Mouse (Mus musculus) midbrain, embryonic 13.5 days (tissue): ENCODE results near the gene Ssbp2. TPM values are rescaled to one million over a fixed set of nuclear protein-coding genes. Genes with fewer than 3 reads are reported as not detected.

Experiments used
- ATAC-seq: fragments of 200-750 bp; cut with Nextera tagmentation; 2 replicates; pipeline ENCODE4 v1.8.0; 2017; ENCODE audit warnings: mild to moderate bottlenecking, moderate TSS enrichment, moderate library complexity
- H3K27ac ChIP-seq: fragments of 300-500 bp; sonication (generic); 2 replicates; pipeline ENCODE4 v1.5.1; 2015; ENCODE audit warnings: inconsistent platforms, mild to moderate bottlenecking, moderate library complexity
- H3K27me3 ChIP-seq: fragments of 300-500 bp; sonication (generic); 2 replicates; pipeline ENCODE4 v1.6.1; 2015; ENCODE audit warnings: mild to moderate bottlenecking, inconsistent platforms
- H3K36me3 ChIP-seq: fragments of 300-500 bp; sonication (generic); 2 replicates; pipeline ENCODE4 v1.6.1; 2015; ENCODE audit warnings: mild to moderate bottlenecking, inconsistent platforms
- H3K4me1 ChIP-seq: fragments of 300-500 bp; sonication (generic); replicated peaks from 2 replicates; pipeline ENCODE4 v1.6.1; 2015; ENCODE audit warnings: inconsistent platforms
- H3K4me2 ChIP-seq: fragments of 300-500 bp; sonication (generic); replicated peaks from 2 replicates; pipeline ENCODE4 v1.6.1; 2015; ENCODE audit warnings: moderate library complexity, mild to moderate bottlenecking, inconsistent platforms
- H3K4me3 ChIP-seq: fragments of 300-500 bp; sonication (generic); replicated peaks from 2 replicates; pipeline ENCODE4 v1.5.1; 2015; ENCODE audit warnings: mild to moderate bottlenecking, inconsistent platforms
- H3K9ac ChIP-seq: fragments of 300-500 bp; sonication (generic); replicated peaks from 2 replicates; pipeline ENCODE4 v1.6.1; 2015; ENCODE audit warnings: mild to moderate bottlenecking, inconsistent platforms
- H3K9me3 ChIP-seq: fragments of 300-500 bp; sonication (generic); 2 replicates; pipeline ENCODE4 v1.6.1; 2016; ENCODE audit warnings: mild to moderate bottlenecking, inconsistent platforms
- WGBS: fragments of 180-500 bp; shearing (Covaris S2); methylation state at CpG from one replicate; pipeline ENCODE4 v1.1.7; 2015; 5-methylcytosine and 5-hydroxymethylcytosine counted together
- polyA plus RNA-seq: library from polyadenylated mRNA; unstranded; fragments of >200 nt; fragmentation: Nextera tagmentation; extraction: Ambion mirVana; gene quantifications from 2 replicates; pipeline ENCODE4 v1.2.1, GENCODE M21; 2015

The Ssbp2 gene
- polyA plus RNA-seq, 1 experiment from 2014 or later: 231 TPM

- no peak overlapping the region for H3K4me3 ChIP-seq
- no peak overlapping the region for H3K9ac ChIP-seq
- no peak overlapping the region for H3K27ac ChIP-seq
- no peak for ATAC-seq
- no peaks in the 10 kb centered on the region for H3K36me3 ChIP-seq
- H3K9me3 ChIP-seq: no peaks in the 10 kb centered on the region
- H3K27me3 ChIP-seq: no peaks in the 10 kb centered on the region
- H3K4me1 ChIP-seq: no peaks in the 10 kb centered on the region
- 94% methylated on average over 3 of the region's 3 CpGs for WGBS
- H3K4me2 ChIP-seq: no peak overlapping the region
Observed at GRCm38 (mm10) chr13:91611909-91612308, 151.8 kb downstream of the Ssbp2 start.

DNA sequence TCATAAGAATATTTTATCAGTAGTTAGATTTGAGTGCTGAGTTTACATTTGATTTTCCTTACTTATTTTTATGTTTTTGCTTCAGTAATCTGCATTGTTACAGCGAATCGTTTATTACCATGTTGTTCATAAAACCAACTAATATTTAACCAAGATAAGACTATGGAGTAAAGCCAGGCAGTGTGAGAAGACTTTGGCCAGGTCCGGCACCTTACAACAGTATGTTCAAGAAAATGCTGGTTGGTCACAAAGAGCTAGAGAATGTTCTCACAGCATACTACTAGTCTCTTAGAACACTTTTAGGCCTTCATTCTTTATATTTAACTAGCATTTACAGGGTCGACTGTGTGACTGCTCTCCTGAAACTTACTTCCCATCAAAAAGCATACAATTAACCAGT lies 152.5 kb downstream of the Ssbp2 start:
- 95% methylated on average over 4 of the region's 4 CpGs for WGBS
- no peak overlapping the region for H3K4me2 ChIP-seq
- H3K9me3 ChIP-seq: no peaks in the 10 kb centered on the region
- H3K27me3 ChIP-seq: no peaks in the 10 kb centered on the region
- ATAC-seq: no peak
- no peaks in the 10 kb centered on the region for H3K4me1 ChIP-seq
- H3K27ac ChIP-seq: no peak overlapping the region
- no peaks in the 10 kb centered on the region for H3K36me3 ChIP-seq
- H3K4me3 ChIP-seq: no peak overlapping the region
- H3K9ac ChIP-seq: no peak overlapping the region

DNA sequence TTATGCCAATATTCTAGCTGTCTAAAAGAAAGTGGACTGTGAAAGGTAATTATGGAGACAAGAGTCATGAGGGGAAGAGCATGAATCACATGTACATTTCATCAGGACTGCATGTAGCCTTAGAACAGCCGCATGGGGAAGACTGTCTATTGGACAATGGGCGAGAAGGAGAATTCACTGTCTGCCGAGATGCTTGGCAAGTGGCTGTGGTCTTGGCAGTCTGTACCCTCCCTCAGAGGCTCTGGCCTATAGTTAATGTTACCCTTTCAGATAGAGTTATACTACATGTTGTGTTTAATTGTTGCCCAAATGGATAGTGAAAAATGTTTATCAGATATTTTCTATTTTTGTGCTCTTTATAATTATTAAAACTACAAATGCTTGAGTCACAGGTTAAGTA lies 156.0 kb downstream of the Ssbp2 start:
- H3K4me2 ChIP-seq: no peak overlapping the region
- H3K9me3 ChIP-seq: no peaks in the 10 kb centered on the region
- WGBS: 85% methylated on average over 3 of the region's 3 CpGs
- 0 out of 2 replicates have a peak, but pooled peaks cover 8% of the 10 kb centered on the region for H3K36me3 ChIP-seq
- no peaks in the 10 kb centered on the region for H3K4me1 ChIP-seq
- H3K27me3 ChIP-seq: no peaks in the 10 kb centered on the region
- no peak overlapping the region for H3K27ac ChIP-seq
- ATAC-seq: no peak
- no peak overlapping the region for H3K4me3 ChIP-seq
- H3K9ac ChIP-seq: no peak overlapping the region

DNA sequence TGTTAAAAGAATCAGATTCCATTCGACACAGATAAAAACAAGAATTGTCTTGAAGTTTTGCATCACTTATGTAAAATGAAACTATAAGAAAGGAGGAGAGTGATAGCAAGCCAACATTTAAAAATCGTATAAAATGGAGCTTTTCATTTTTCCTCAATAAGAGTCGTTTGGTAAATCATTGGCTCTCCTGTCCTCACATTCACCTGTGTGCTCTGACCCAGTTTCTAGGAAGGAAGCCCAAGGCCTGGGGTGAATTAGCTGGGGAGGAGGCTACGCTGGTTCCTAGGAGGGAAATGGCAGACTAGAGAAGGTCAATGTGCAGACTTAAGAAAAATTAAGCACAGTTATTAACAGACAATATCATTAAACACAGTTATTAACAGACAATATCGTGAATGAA lies 156.8 kb downstream of the Ssbp2 start:
- H3K36me3 ChIP-seq: 0 out of 2 replicates have a peak, but pooled peaks cover 9% of the 10 kb centered on the region
- H3K9me3 ChIP-seq: no peaks in the 10 kb centered on the region
- no peak overlapping the region for H3K9ac ChIP-seq
- H3K4me2 ChIP-seq: no peak overlapping the region
- ATAC-seq: no peak
- 91% methylated on average over 5 of the region's 5 CpGs for WGBS
- H3K27me3 ChIP-seq: no peaks in the 10 kb centered on the region
- no peak overlapping the region for H3K4me3 ChIP-seq
- H3K27ac ChIP-seq: no peak overlapping the region
- H3K4me1 ChIP-seq: no peaks in the 10 kb centered on the region

DNA sequence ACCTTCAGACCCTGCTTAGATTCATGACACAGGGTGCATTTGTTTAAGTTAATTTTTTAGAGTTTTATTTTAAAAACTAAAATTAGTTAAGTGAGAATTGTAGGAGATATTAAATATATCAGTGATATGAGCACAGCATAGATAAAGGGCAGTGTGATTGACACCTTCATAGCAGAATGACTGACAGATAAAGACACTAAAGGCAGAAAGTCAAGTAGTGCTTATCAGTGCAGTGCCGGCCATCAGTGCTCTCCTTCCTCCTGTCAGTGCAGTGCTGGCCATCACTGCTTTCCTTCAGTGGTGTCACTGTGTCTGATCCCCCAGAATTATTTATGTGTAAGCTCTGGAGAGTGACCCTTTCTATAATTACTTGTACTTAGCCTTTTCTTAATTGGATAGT lies 159.3 kb downstream of the Ssbp2 start:
- Histone ChIP-seq H3K27me3 (no peaks in the 10 kb centered on the region), H3K36me3 (peaks cover 10% of the 10 kb centered on the region; the same call in 1 of the 2 replicates), H3K9me3 (no peaks in the 10 kb centered on the region), H3K9ac (no peak overlapping the region), H3K27ac (no peak overlapping the region), H3K4me2 (no peak overlapping the region), H3K4me1 (no peaks in the 10 kb centered on the region), H3K4me3 (no peak overlapping the region)
- ATAC-seq: no peak
- WGBS: 58% methylated on average over 1 of the region's 1 CpGs

- ATAC-seq: no peak
- H3K4me1 ChIP-seq: no peaks in the 10 kb centered on the region
- H3K4me2 ChIP-seq: no peak overlapping the region
- WGBS: 88% methylated on average over 3 of the region's 3 CpGs
- no peak overlapping the region for H3K27ac ChIP-seq
- peaks cover 13% of the 10 kb centered on the region for H3K36me3 ChIP-seq
- H3K4me3 ChIP-seq: no peak overlapping the region
- no peaks in the 10 kb centered on the region for H3K9me3 ChIP-seq
- H3K9ac ChIP-seq: no peak overlapping the region
- no peaks in the 10 kb centered on the region for H3K27me3 ChIP-seq
Observed at GRCm38 (mm10) chr13:91620541-91620940, 160.5 kb downstream of the Ssbp2 start.

DNA sequence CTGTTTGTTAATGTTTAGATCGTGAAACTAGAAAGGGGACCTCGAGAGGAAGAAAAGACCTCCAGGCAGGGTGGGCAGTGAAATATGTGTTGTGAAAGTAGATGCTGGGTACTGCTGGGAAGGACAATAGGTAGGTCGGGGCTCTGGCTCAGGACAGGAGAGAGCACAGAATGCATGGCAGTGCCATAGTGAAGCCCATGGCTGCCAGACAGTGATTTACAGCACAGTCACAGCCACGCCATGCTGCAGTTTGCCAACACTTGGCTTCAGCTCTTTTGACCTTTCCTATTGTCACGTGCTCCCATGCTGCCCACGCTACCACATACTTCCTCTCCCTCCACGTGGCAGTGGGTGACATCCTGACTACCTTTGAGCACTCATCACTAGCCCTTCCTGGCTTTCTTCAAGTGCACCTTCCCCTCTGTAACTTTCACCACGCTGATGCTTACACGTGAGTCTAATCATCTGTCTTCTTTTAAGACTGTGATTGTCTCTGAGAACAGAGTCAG lies 171.3 kb downstream of the Ssbp2 start:
- H3K4me2 ChIP-seq: no peak overlapping the region
- no peaks in the 10 kb centered on the region for H3K9me3 ChIP-seq
- no peaks in the 10 kb centered on the region for H3K27me3 ChIP-seq
- no peak for ATAC-seq
- H3K4me3 ChIP-seq: no peak overlapping the region
- H3K9ac ChIP-seq: no peak overlapping the region
- H3K27ac ChIP-seq: no peak overlapping the region
- no peaks in the 10 kb centered on the region for H3K4me1 ChIP-seq
- H3K36me3 ChIP-seq: no peaks in the 10 kb centered on the region
- 88% methylated on average over 9 of the region's 9 CpGs for WGBS

GRCm38 (mm10) chr13:91634123-91634522 lies 174.0 kb downstream of the Ssbp2 start:
- H3K9ac ChIP-seq: no peak overlapping the region
- no peaks in the 10 kb centered on the region for H3K9me3 ChIP-seq
- ATAC-seq: no peak
- no peak overlapping the region for H3K4me3 ChIP-seq
- no peaks in the 10 kb centered on the region for H3K27me3 ChIP-seq
- H3K27ac ChIP-seq: no peak overlapping the region
- H3K4me2 ChIP-seq: no peak overlapping the region
- no peaks in the 10 kb centered on the region for H3K36me3 ChIP-seq
- WGBS: 77% methylated on average over 7 of the region's 7 CpGs
- no peaks in the 10 kb centered on the region for H3K4me1 ChIP-seq

GRCm38 (mm10) chr13:91635957-91636356 lies 175.9 kb downstream of the Ssbp2 start:
- H3K9me3 ChIP-seq: no peaks in the 10 kb centered on the region
- H3K36me3 ChIP-seq: no peaks in the 10 kb centered on the region
- WGBS: 85% methylated on average over 2 of the region's 2 CpGs
- no peaks in the 10 kb centered on the region for H3K27me3 ChIP-seq
- no peaks in the 10 kb centered on the region for H3K4me1 ChIP-seq
- H3K9ac ChIP-seq: no peak overlapping the region
- no peak for ATAC-seq
- H3K27ac ChIP-seq: 0 out of 2 replicates have a peak overlapping the region, but pooled peaks have one; percentile 5
- H3K4me2 ChIP-seq: no peak overlapping the region
- no peak overlapping the region for H3K4me3 ChIP-seq

DNA sequence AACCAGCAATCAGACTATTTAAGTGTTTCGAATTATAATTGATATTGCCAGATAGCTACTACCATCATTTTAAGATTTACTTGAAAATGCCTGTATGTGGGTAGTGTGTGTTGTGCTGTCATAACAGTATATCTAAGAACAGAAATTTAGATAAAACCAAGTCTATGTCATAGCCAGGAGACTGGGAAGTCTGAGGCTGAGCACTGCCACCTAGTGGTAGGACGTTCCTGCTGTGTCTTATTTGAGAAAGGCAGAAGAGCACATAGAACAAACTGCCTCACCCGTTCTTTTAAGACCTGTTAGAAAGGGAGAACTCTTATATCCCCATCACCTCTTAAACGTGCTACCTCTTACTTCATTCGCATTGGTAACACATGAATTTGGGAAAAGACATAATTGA lies 176.7 kb downstream of the Ssbp2 start:
- 20% methylated on average over 5 of the region's 5 CpGs for WGBS
- ATAC-seq: peak; percentile 85
- no peak overlapping the region for H3K27ac ChIP-seq

DNA sequence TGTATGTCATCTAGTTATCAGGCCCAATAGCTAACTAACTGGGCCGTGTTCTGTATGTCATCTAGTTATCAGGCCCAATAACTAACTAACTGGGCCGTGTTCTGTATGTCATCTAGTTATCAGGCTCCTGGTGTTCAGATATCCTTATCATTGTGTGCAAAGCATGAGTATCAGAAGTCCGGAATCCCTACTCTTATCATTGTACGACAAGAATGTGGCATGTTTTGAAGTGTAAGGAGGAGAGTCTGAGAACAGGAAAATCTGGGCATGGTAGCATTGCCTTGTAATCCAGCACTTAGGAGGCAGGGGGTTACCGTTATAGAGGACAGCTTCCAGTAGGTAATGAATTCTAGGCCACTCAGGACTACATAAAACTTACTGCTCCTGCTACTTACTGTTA lies 178.8 kb downstream of the Ssbp2 start:
- no peaks in the 10 kb centered on the region; the same call in 1 of the 2 replicates for H3K4me1 ChIP-seq
- H3K27ac ChIP-seq: no peak overlapping the region
- 77% methylated on average over 5 of the region's 5 CpGs for WGBS
- H3K4me3 ChIP-seq: no peak overlapping the region
- H3K9me3 ChIP-seq: no peaks in the 10 kb centered on the region
- no peaks in the 10 kb centered on the region for H3K27me3 ChIP-seq
- no peak for ATAC-seq
- H3K4me2 ChIP-seq: no peak overlapping the region
- H3K36me3 ChIP-seq: no peaks in the 10 kb centered on the region
- H3K9ac ChIP-seq: no peak overlapping the region

More for the DNA sequence above, 176.7 kb downstream of the Ssbp2 start:
- no peaks in the 10 kb centered on the region for H3K9me3 ChIP-seq
- no peaks in the 10 kb centered on the region for H3K36me3 ChIP-seq
- H3K4me1 ChIP-seq: no peaks in the 10 kb centered on the region
- no peak overlapping the region for H3K4me3 ChIP-seq
- no peaks in the 10 kb centered on the region for H3K27me3 ChIP-seq
- H3K9ac ChIP-seq: no peak overlapping the region
- H3K4me2 ChIP-seq: no peak overlapping the region

GRCm38 (mm10) chr13:91640219-91640618 lies 180.1 kb downstream of the Ssbp2 start:
- WGBS: 80% methylated on average over 5 of the region's 5 CpGs
- Histone ChIP-seq H3K4me3 (no peak overlapping the region), H3K9me3 (no peaks in the 10 kb centered on the region), H3K36me3 (no peaks in the 10 kb centered on the region), H3K4me2 (no peak overlapping the region), H3K27me3 (no peaks in the 10 kb centered on the region), H3K9ac (no peak overlapping the region), H3K27ac (no peak overlapping the region), H3K4me1 (no peaks in the 10 kb centered on the region; the same call in 1 of the 2 replicates)
- ATAC-seq: no peak

DNA sequence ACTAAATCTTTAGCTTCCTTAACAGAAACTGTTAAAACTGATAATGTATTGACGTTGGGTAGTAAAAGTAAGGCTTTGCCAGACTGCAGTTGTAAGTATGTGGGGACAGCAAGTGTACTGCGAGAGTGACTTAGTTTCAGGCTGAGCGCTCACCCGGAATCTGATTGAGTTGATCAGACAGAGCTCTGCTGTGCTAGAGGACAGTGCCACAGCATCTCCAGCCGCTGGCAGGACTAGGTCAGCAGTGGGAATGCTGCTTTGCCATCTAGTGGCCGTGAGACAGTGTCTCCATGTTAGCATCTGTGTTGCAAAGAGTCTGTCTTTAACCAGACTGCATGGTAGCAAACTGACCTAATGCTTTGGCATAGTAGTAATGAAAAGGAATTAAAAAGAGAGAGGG lies 188.2 kb downstream of the Ssbp2 start:
- peak; percentile 95 for ATAC-seq
- no peaks in the 10 kb centered on the region for H3K27me3 ChIP-seq
- no peak overlapping the region for H3K4me3 ChIP-seq
- no peaks in the 10 kb centered on the region for H3K9me3 ChIP-seq
- no peaks in the 10 kb centered on the region for H3K36me3 ChIP-seq
- H3K4me1 ChIP-seq: no peaks in the 10 kb centered on the region
- H3K27ac ChIP-seq: no peak overlapping the region
- H3K4me2 ChIP-seq: no peak overlapping the region
- H3K9ac ChIP-seq: no peak overlapping the region
- WGBS: 18% methylated on average over 6 of the region's 6 CpGs
